Mouse (Mus musculus): ENCODE results near the gene Ust. TPM values are rescaled to one million over a fixed set of nuclear protein-coding genes. Genes with fewer than 3 reads are reported as not detected.

The Ust gene
- total RNA-seq, 2 experiments from 2014 or later, result 7.8 to 9.0 TPM

DNA sequence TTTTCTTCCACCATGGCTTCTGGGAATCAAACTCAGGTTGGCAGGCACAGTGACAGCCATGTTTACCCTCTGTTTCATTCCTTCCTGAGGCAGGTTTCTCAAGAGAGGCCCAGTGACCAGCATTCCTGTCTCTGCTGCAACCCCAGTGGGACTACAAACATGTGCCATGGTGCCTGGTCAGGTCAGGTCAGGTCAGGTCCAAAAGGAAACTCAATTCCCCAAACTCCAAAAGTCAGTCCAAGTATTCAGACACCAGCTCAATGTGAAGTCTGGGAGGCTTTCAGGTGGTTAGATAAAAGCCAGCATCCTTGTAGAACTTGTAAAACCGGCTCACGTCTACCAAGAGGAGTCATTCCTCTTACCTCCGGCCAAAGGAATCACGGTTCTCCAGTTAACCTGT lies 333.0 kb downstream of the Ust start:
- no peak for DNase-seq (ENCODE audit: low spot score in 2 of 2)

DNA sequence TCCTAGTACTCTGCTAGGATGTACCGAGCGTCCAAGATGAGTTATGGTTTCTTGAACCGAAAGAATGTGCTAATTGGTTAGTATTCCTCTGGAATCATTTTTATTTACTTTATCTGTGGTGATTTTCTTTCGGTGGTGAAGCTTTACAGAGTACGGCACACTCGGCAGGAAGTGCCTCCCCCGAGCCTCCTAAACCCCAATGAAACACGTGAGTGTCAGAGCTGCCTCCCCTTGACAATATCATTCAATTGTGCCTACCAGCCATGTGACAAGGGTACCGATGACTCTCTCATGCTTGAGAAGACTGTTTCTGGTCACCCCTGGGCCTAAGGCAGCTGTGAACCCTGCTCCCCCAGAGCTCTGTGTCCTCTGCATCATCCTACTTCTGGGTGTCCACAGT lies 333.9 kb downstream of the Ust start:
- DNase-seq (ENCODE audit: low spot score in 2 of 2), result no peak

DNA sequence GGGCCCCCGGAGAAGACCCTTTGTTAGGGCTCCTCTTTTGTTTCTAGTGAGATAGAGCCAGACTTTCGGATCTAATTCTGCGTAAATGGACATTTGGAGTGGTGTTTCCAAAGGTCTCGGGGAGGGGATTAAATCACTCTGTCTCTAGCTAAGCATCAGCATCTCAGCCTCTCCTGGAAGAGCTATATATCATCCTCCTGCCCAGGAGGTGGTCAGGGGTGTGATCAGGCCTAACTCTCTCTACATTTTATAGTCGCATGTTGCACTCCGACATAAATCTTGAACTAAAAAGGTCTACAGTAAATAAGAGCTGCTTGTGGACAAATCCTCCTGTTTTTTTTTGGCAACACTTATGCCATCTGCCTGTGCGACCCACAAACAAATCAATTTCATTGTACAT lies 335.5 kb downstream of the Ust start:
- no peak for DNase-seq (ENCODE audit: low spot score in 2 of 2)

DNA sequence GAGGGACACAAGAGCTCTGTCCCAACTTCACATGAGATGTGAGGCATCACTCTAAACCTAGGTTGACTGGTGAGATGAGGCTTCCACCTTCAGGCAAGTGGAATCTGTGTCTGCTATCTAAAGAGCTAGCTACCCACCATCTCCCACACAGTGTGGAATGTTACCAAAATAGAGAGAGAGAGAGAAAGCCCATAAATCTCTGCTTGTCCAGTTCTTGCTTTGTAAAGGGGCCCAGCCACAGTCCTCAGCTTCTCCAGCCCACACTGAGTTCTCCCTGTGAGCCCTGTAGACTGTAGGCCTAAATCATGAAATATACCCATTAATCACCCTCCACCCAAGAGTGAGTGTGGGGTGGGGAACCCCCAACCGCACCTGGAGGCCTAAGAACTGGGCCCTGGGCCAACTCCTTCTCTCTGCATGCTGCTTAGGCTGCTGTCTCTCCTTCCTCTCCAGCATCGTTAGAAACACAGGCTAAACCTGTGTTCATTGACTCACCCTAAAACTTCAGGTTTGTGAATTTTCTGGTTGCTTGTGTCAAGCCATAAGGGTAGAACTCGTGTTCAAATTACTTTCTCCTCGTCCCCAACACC lies 336.9 kb downstream of the Ust start:
- no peak for DNase-seq (ENCODE audit: low spot score in 2 of 2)

DNA sequence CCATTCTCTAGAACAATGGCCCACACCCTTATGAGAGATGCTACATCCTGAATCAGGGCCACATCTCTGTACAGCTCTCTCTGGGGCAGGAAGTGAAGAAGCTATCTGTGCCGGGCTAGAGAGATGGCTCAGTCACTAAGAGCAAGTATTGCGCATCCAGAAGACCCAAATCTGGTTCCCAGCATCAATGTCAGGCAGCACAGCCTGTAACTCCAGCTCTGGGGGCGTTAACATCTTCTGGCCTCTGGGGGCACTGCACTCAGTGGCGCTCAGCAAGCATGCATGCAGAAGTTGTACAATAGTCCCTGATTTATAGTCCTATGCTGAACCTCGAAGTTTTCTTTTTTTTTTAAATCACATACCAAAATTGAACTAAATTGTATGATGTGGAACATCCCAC lies 341.0 kb downstream of the Ust start:
- DNase-seq (ENCODE audit: low spot score in 2 of 2), result no peak

DNA sequence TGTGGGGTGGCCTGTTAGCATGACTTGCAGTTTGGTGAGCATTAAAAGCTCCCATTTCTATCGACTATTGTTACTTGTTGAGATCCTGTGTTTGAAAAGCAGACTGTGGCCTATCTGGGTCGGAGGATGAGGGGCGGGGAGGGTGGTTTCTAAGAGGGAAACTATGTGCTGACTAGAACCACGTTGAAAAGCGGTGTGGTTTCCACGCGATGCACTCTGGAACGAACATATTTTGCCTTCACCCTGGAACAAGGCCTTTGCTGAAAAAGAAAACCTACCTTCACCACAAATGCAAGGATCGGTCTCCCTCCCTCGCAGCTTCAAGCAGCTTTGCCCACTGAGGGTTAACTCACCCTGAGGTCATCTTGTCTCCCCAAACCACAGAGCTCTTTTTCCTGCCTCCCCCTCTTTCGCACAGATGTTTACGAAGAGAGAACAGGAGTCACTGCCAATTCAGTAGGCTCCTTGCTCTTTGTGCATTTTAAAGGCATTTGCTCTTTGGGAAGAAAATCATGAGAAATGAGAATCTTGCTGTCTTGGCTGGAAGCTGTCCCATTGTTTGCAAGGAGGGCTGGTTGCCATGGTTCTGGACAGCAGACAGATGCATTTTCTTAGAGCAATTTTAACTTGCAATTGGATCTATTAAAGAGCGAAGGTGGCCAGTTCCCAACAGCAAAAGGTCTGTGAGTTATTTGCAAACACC lies 342.1 kb downstream of the Ust start:
- DNase-seq (ENCODE audit: low spot score in 2 of 2), result no peak

DNA sequence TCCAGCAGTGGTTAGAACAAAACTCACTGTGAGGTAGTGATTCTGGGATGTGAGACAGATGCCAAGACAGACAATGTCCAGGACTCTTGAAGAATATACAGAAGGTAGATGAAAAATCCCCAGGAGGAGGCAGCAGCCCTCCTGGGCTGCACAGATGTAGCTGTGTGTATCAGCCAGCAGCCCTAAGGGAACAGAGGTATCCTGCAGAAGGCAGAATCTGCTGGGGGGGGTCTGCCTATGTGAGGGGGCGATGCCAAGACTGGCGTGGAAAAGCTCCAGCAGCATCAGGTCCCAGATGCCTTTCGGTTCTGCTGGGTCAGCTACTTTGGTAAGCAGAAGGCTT lies 342.6 kb downstream of the Ust start:
- no peak for DNase-seq (ENCODE audit: low spot score in 2 of 2)

DNA sequence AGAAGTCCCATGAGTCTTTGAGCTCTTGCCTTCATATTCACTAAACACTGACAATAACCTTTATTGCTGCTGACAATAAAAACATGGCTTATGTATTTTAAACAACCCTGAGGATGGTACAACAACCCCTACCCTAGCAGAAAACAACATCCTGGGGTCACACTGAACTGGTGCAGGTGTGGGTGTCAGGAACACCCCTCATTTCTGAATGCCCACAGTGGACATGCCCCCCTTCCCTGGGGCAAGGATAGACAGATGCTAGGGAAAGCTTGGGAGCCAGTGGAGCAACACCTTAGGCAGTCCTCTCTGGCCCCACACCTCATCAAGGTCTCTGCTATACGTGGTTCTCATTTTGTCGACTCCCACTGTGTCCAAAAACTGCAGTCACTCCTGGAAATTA lies 343.9 kb downstream of the Ust start:
- DNase-seq (ENCODE audit: low spot score in 2 of 2), result no peak

DNA sequence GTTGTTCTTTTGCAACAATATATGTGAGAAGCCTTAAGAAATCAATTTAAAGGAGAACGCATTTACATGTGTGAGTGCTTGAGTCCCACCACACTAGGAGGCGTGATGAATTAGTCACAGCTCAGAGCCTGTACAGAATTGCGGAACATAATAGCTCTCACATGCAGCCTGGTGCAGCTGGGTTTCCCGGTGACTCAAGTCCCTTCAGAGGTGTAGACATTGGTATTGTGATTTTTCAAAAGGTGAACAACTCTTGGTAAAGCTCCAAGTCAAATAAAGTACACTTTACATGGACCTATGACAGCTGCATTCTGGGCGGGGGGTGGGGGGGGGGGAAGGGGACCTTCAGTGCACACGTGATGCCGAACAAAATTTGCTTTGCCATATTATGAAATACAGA lies 344.4 kb downstream of the Ust start:
- no peak for DNase-seq (ENCODE audit: low spot score in 2 of 2)

DNA sequence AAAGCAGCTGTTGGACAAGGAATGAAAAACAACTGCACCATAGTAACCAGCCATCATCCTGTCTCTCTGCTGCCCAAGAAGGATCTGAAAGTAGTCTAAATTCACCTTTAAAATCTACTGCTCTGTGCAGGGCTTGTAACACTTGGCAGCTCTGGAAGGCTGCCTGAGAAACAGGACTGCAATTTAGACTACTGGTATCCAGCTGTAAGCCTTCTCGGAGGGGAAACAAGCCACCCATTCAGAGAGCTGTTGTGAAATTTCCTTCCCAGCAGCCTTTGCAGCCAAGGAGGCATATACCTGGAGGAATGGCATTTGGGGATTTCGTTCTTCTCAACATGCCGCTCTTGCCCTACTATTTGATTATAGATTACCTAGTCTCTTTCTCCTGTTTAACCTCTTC lies 345.6 kb downstream of the Ust start:
- no peak for DNase-seq (ENCODE audit: low spot score in 2 of 2)

DNA sequence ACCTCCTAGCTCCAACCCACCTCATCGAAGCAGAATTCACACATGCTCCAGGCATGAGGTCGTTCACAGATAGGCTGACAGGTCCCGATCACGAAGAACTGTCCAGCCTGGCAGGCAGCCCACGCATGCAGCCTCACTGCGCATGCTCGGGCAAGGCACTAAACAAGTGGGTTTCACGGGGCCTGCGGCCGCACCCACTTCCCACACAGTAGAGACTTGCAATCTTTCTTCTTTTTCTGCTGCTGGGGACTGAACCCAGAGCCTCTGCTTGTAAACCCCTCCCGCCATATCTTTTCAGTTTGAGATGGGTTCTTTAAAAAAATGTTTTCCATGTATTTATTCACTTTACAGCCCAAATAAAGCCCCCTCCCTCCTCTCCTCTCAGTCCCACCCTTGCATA lies 347.1 kb downstream of the Ust start:
- DNase-seq (ENCODE audit: low spot score in 2 of 2), result no peak
